Mouse (Mus musculus) MEL (cell line): Measurements from ENCODE around the gene Prdx2. TPM values are rescaled to one million over a fixed set of nuclear protein-coding genes. Genes with fewer than 3 reads are reported as not detected.

Experiments used
- DNase-seq: peaks from one replicate; pipeline ENCODE4 v3.0.0; 2011; ENCODE audit warnings: low read depth, low spot score
- H3K27ac ChIP-seq: 2 replicates; pipeline ENCODE4 v1.5.1; 2012; ENCODE audit warnings: low read depth, mild to moderate bottlenecking, control low read depth, low read length, moderate library complexity; ENCODE audit not compliant: control insufficient read depth
- H3K27me3 ChIP-seq, 2 experiments: fragments of 150-350 bp in 1 of 2; sonication (generic) in 1 of 2; 2 replicates each; pipeline ENCODE4 v1.6.1; 2012; ENCODE audit warnings: low read length in 2 of 2, mild to moderate bottlenecking in 2 of 2, improper control_type of control experiment in 1 of 2, moderate library complexity in 1 of 2; ENCODE audit not compliant: insufficient read depth in 2 of 2, control insufficient read depth in 1 of 2
- H3K36me3 ChIP-seq, 2 experiments: 2 replicates each; pipeline ENCODE4 v1.6.1; 2012 to 2014; ENCODE audit warnings: low read length in 2 of 2, improper control_type of control experiment in 1 of 2, inconsistent platforms in 1 of 2, mild to moderate bottlenecking in 1 of 2; ENCODE audit not compliant: insufficient read depth in 2 of 2, control insufficient read depth in 1 of 2
- H3K4me1 ChIP-seq, 2 experiments: fragments of 150-350 bp in 1 of 2; sonication (generic) in 1 of 2; 2 replicates each; pipeline ENCODE4 v1.6.1; 2012; ENCODE audit warnings: low read length in 2 of 2, improper control_type of control experiment in 1 of 2, mild to moderate bottlenecking in 1 of 2; ENCODE audit not compliant: insufficient read depth in 2 of 2, control insufficient read depth in 1 of 2
- H3K4me3 ChIP-seq, 2 experiments: fragments of 150-350 bp in 1 of 2; sonication (generic) in 1 of 2; 2 replicates each; pipeline ENCODE4 v1.5.1; 2012; ENCODE audit warnings: low read depth in 2 of 2, low read length in 2 of 2, mild to moderate bottlenecking in 2 of 2, moderate library complexity in 2 of 2, control low read depth in 1 of 2, improper control_type of control experiment in 1 of 2; ENCODE audit not compliant: control insufficient read depth in 1 of 2, insufficient read depth in 1 of 2
- H3K79me2 ChIP-seq: 2 replicates; pipeline ENCODE4 v1.6.1; 2012; ENCODE audit warnings: mild to moderate bottlenecking, low read length, moderate library complexity; ENCODE audit not compliant: control insufficient read depth, poor library complexity, insufficient read depth
- H3K9ac ChIP-seq: 2 replicates; pipeline ENCODE4 v1.6.1; 2012; ENCODE audit warnings: low read depth, mild to moderate bottlenecking, control low read depth, low read length, moderate library complexity; ENCODE audit not compliant: control insufficient read depth, poor library complexity, severe bottlenecking
- H3K9me3 ChIP-seq: fragments of 150-350 bp; sonication (generic); replicated peaks from 2 replicates; pipeline ENCODE4 v1.6.1; 2012; ENCODE audit warnings: mild to moderate bottlenecking, low read length, improper control_type of control experiment, moderate library complexity; ENCODE audit not compliant: insufficient read depth
- EP300 ChIP-seq, 2 experiments: IDR thresholded peaks; 2 replicates each; pipeline ENCODE4 v1.6.1; 2011; ENCODE audit warnings: improper control_type of control experiment in 2 of 2, low read length in 2 of 2, low read depth in 1 of 2, mild to moderate bottlenecking in 1 of 2
- ETS1 ChIP-seq: IDR thresholded peaks from 2 replicates; pipeline ENCODE4 v1.6.1; 2012; ENCODE audit warnings: low read depth, mild to moderate bottlenecking, inconsistent platforms, low read length, improper control_type of control experiment, moderate library complexity
- GATA1 ChIP-seq: IDR thresholded peaks from 2 replicates; pipeline ENCODE4 v1.6.1; 2011; ENCODE audit warnings: low read depth, low read length, improper control_type of control experiment
- MAFK ChIP-seq: IDR thresholded peaks from 2 replicates; pipeline ENCODE4 v1.6.1; 2011; ENCODE audit warnings: low read depth, mild to moderate bottlenecking, low read length, improper control_type of control experiment, borderline replicate concordance
- MAX ChIP-seq: IDR thresholded peaks from 2 replicates; pipeline ENCODE4 v1.6.1; 2011; ENCODE audit warnings: low read length, improper control_type of control experiment
- MXI1 ChIP-seq: IDR thresholded peaks from 2 replicates; pipeline ENCODE4 v1.6.1; 2011; ENCODE audit warnings: mild to moderate bottlenecking, low read depth, low read length, improper control_type of control experiment
- NELFE ChIP-seq: IDR thresholded peaks from 2 replicates; pipeline ENCODE4 v1.6.1; 2011; ENCODE audit warnings: low read depth, low read length, improper control_type of control experiment
- POLR2A ChIP-seq, 2 experiments: IDR thresholded peaks; 2 replicates each; pipeline ENCODE4 v1.6.1; 2011 to 2012; ENCODE audit warnings: low read length in 2 of 2, mild to moderate bottlenecking in 2 of 2, control low read depth in 1 of 2, improper control_type of control experiment in 1 of 2, low read depth in 1 of 2, moderate library complexity in 1 of 2; ENCODE audit not compliant: control insufficient read depth in 1 of 2, insufficient read depth in 1 of 2, poor library complexity in 1 of 2
- UBTF ChIP-seq: IDR thresholded peaks from 2 replicates; pipeline ENCODE4 v1.6.1; 2012; ENCODE audit warnings: low read depth, mild to moderate bottlenecking, inconsistent platforms, low read length, improper control_type of control experiment, moderate library complexity, borderline replicate concordance; ENCODE audit not compliant: insufficient read depth
- USF1 ChIP-seq: IDR thresholded peaks from 2 replicates; pipeline ENCODE4 v1.6.1; 2014; ENCODE audit warnings: low read depth, mild to moderate bottlenecking, inconsistent platforms, low read length, improper control_type of control experiment, moderate library complexity
- USF2 ChIP-seq, 2 experiments: IDR thresholded peaks; 2 replicates each; pipeline ENCODE4 v1.6.1; 2011 to 2012; ENCODE audit warnings: improper control_type of control experiment in 2 of 2, low read length in 2 of 2, borderline replicate concordance in 1 of 2, inconsistent platforms in 1 of 2, low read depth in 1 of 2, mild to moderate bottlenecking in 1 of 2; ENCODE audit not compliant: insufficient read depth in 1 of 2
- ZKSCAN1 ChIP-seq: IDR thresholded peaks from 2 replicates; pipeline ENCODE4 v1.6.1; 2012; ENCODE audit warnings: low read depth, mild to moderate bottlenecking, inconsistent platforms, low read length, improper control_type of control experiment, moderate library complexity
- ZMIZ1 ChIP-seq: IDR thresholded peaks from 2 replicates; pipeline ENCODE4 v1.6.1; 2012; ENCODE audit warnings: low read depth, mild to moderate bottlenecking, inconsistent platforms, low read length, improper control_type of control experiment, moderate library complexity
- ZNF384 ChIP-seq: IDR thresholded peaks from 2 replicates; pipeline ENCODE4 v1.6.1; 2012; ENCODE audit warnings: low read depth, mild to moderate bottlenecking, inconsistent platforms, low read length, improper control_type of control experiment
- polyA plus RNA-seq, 2 experiments: library from polyadenylated mRNA; stranded (reverse) in 1 of 2; unstranded in 1 of 2; fragments of >175 nt in 1 of 2; fragments of >200 nt in 1 of 2; gene quantifications; 2 replicates each; pipeline versions ENCODE4 v1.2.1 to v1.2.4; 2012; ENCODE audit warnings: low replicate concordance in 2 of 2, low read depth in 1 of 2; ENCODE audit not compliant: insufficient read length in 2 of 2, insufficient read depth in 1 of 2, missing spikeins in 1 of 2
- total RNA-seq: library from RNA; depleted of rRNA; stranded (reverse); fragments of 300-350 nt; gene quantifications from 2 replicates; pipeline ENCODE4 v1.2.3, GENCODE M21; 2012

The Prdx2 gene
- total and polyA plus RNA-seq, 3 experiments: 643 to 773 (median 679) TPM

GRCm38 (mm10) chr8:84990349-84990748 is 21.0 kb downstream of the Prdx2 start, which contains the start of gene Hook2 (continued):
- TF ChIP-seq ZNF384 (no peak), ZKSCAN1 (no peak), GATA1 (no peak), UBTF (no peak), POLR2A (IDR thresholded peaks at IDR 0.05; ENCODE audit: control insufficient read depth in 1 of 2, insufficient read depth in 1 of 2, low read depth in 1 of 2, low read length in 2 of 2, poor library complexity in 1 of 2) (peak in 1 of 2 experiments; percentile 63; a peak in 2 of 4 replicates)

- peaks cover 0 to 21% of the 10 kb centered on the region in 2 experiments; a peak in 3 of 4 replicates for H3K4me1 ChIP-seq
- TF ChIP-seq UBTF (no peak), MAX (no peak), ETS1 (no peak), USF2 (IDR thresholded peaks at IDR 0.05; ENCODE audit: borderline replicate concordance in 1 of 2, insufficient read depth in 1 of 2, low read depth in 1 of 2, low read length in 2 of 2) (no peak), USF1 (0 out of 2 replicates have a peak, but pooled peaks have one; percentile 4), MAFK (no peak), ZMIZ1 (0 out of 2 replicates have a peak, but pooled peaks have one; percentile 4), MXI1 (0 out of 2 replicates have a peak, but pooled peaks have one; percentile 16), NELFE (no peak)
- no peaks in the 10 kb centered on the region for H3K9me3 ChIP-seq
- H3K9ac ChIP-seq: peak overlapping the region; percentile 80
- H3K27me3 ChIP-seq: no peaks in the 10 kb centered on the region
- H3K79me2 ChIP-seq: no peaks in the 10 kb centered on the region; the same call in 1 of the 2 replicates
- peaks cover 0 to 9% of the 10 kb centered on the region in 2 experiments; a peak in 2 of 4 replicates for H3K36me3 ChIP-seq
- H3K27ac ChIP-seq: no peak overlapping the region; the same call in 1 of the 2 replicates
- H3K4me3 ChIP-seq: peak overlapping the region; percentile 75 to 81
- no peak for DNase-seq
Measured at GRCm38 (mm10) chr8:84990836-84991235, 21.4 kb downstream of the Prdx2 start.

GRCm38 (mm10) chr8:84994375-84994774 is 25.0 kb downstream of the Prdx2 start:
- no peak for DNase-seq
- TF ChIP-seq EP300 (IDR thresholded peaks at IDR 0.05; ENCODE audit: low read depth in 1 of 2, low read length in 2 of 2): no peak
- peaks cover 0 to 11% of the 10 kb centered on the region in 2 experiments; a peak in 3 of 4 replicates for H3K4me1 ChIP-seq
- peaks cover 0 to 1% of the 10 kb centered on the region in 2 experiments; a peak in 1 of 4 replicates for H3K36me3 ChIP-seq
- H3K9ac ChIP-seq: no peak overlapping the region
- no peak overlapping the region for H3K4me3 ChIP-seq
- no peaks in the 10 kb centered on the region; the same call in 1 of the 2 replicates for H3K79me2 ChIP-seq
- H3K9me3 ChIP-seq: no peaks in the 10 kb centered on the region
- H3K27me3 ChIP-seq: no peaks in the 10 kb centered on the region
- no peak overlapping the region for H3K27ac ChIP-seq
